Mouse (Mus musculus): ENCODE data around the gene Gsap.
"Not testable (repeated sequence)": the region's sequence is repeated elsewhere in the genome, so short reads cannot be mapped to it uniquely, and the experiment has no call there.

The Gsap gene

DNA sequence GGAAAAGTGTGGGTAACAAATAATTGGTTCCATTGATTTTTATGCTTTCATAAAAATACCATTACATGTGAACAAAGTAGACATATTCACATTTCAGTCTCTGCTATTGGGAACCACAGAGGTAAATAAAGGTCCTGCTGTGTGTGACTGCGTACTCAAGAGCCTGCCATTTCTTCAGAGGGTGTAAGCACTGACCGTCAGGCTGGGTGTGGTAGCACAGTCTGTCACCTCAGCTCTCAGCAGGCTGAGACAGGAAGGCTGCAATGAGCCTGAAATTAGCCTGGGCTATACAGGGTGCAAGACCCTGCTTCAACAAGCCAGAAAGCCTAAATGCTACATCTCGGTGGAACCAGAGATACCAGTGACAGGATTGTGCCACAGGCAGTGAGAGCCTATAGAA is 114.0 kb downstream of the Gsap start:
- in situ Hi-C loops (cut with MboI; ENCODE audit: low sequenced_read_pairs), result no loop called here

DNA sequence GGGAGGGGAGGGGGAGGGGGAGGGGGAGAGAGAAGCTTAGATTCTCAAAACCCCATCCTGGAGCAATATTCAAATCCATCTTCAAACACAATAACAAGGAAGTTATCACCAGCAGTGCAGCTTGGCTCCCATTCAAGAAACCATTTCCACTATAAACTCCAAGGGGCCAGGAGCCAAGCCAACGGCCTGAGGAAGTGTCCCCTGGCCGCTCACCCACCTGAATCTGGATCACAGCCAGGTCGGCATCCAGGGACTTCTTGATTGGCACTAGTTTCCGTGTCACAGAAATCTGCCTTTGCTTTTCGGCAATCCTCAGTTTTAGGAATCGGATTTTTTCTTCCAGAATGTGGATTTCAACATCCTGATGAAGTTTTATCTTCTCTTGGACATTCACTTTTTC is 115.0 kb downstream of the Gsap start:
- in situ Hi-C loops (cut with MboI; ENCODE audit: low sequenced_read_pairs), result no loop called here

DNA sequence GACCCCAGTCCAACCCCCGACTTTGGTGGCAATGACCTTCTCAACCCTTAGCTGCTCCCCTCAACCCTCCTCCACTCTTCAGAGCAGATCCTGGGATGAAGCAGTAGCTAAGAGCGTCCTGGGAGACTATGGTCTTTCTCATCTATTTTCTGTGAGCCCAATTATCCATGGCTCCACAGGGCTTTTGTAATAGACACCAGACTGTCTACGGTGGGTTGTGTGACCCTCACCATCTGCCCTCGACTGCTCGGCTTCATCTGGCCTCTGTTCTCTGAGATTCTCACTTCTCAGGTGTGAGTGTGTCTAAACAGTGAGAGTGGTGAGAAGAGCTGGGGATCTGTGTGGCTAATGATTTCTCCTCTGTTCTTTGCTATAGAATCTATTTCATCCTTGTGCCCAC is 121.1 kb downstream of the Gsap start:
- in situ Hi-C loops (cut with MboI; ENCODE audit: low sequenced_read_pairs), result no loop called here

DNA sequence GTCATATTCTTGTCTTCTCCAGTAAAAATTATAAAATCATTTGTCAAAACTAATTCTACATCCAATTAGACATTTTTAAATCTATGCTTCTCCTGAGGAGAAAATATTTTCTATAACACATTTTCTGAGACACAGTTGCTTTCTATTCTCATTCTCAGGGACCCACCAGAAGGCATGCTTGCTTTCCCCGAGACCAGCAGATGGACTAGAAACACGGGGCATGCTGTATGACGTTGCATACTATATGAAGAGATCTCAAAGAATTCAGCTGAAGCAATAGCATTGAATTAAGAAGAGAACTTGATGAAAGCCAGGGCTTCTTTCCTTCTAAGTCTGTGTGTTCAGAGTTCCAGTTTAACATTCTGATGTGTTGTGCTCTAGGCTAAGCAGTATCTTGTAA is 128.6 kb downstream of the Gsap start:
- in situ Hi-C loops (cut with MboI; ENCODE audit: low sequenced_read_pairs), result no loop called here

DNA sequence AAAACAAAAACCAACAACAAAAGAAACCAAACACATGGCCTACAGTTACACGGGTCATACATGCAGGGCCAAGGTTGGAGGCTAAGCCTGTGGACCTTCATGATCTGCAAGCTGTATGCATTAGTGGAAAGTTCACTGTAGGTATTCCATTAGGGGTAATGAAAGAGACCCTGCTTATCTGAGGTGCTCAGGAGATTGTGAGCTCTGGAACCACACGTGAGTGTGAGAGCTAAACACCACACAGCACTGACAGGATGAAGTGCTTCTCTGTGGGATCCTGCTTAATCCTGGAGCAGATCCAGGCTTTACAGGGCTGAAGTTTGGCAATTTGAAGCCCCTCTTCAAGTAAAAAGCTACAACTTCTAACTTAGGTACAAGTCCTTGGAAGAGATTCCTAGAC is 134.1 kb downstream of the Gsap start:
- in situ Hi-C loops (cut with MboI; ENCODE audit: low sequenced_read_pairs), result loop anchor here (10.0 kb wide), 1 partner anchor 95 kb away; no protein-coding TSS in a partner anchor

DNA sequence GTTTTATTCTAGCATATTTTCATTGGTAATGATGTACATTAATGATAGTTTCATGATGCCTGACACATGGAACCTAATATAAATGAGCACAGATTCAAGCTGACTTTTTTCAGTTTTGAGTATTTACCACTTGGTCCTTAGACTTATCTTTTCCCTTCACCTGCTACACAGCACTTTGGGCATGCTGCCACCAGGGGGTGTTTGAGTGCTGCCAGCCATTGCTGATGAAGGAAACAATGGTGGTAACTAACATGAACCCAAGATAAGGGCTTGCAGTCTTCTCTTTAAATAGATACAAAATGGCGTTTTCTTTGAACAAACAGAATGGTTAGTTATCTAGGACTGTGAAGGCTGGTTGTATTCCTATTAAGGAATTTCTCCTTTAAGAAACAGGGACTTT is 140.4 kb downstream of the Gsap start:
- in situ Hi-C loops (cut with MboI; ENCODE audit: low sequenced_read_pairs), result loop anchor here (10.0 kb wide), 1 partner anchor 88 kb away; no protein-coding TSS in a partner anchor

DNA sequence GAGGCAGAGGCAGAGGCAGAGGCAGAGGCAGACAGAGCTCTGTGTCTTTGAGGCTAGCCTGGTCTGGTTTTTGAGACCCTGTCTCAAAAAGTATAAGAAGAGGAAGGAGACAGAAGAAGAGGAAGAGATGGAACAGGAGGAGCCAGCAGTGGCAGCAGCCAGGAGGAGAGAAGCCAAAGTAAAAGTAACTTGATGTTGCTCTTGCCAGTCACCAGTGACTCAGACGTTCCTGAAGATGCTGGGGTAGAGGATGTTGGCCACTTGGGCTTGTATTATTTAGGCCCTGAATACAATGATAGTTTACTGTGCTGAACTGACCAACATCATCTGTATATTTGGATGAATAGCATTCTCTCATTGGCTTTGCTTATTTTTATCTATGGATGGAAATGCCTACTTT is 142.5 kb downstream of the Gsap start:
- in situ Hi-C loops (cut with MboI; ENCODE audit: low sequenced_read_pairs), result loop anchor here (10.0 kb wide), 1 partner anchor 86 kb away; no protein-coding TSS in a partner anchor

DNA sequence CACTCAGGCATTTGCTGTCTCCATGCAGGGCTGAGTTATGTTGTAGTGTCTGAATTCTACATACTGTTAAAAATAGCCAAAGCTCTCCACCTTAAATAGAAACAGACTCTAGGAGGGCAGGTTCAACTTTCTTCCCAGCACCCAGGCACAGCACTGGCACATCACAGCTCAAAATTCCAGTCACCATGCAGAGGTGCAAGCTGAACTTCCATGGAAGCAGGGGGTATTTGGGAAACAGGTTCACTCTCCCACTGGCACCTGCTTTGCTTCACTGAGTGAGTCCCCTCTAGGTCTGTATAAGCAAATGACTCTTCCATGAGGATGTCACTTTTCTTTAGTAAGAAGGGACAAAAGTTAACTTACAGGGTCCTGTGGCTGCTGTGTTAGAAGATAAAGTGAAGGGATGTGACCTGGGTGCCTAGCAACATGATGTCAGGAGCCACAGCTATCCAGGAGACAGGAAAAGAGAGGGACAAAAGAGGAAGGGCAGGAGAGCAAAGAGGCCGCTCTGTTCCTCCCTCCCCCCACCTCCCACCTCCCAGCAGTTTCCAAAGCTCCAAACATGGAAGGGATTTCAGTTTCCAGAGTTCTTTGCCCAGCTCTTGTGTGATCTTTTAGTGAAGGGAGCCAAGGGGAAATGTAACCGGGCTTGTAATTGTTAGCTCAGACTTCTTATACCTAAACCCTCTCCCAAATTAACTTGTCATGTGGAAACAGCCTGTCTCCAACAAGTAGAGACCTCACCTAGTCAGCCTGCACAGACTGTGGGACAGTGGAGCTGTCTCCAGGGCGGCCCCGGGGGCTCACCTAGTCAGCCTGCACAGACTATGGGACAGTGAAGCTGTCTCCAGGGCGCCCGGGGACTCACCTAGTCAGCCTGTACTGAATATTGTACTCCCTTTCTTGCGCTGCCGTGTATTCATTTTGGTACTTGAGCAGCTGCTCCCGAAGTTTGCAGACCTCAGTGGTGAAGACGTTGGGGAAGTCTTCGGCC is 143.9 kb downstream of the Gsap start:
- in situ Hi-C loops (cut with MboI; ENCODE audit: low sequenced_read_pairs), result loop anchor here (10.0 kb wide), 1 partner anchor 85 kb away; no protein-coding TSS in a partner anchor

DNA sequence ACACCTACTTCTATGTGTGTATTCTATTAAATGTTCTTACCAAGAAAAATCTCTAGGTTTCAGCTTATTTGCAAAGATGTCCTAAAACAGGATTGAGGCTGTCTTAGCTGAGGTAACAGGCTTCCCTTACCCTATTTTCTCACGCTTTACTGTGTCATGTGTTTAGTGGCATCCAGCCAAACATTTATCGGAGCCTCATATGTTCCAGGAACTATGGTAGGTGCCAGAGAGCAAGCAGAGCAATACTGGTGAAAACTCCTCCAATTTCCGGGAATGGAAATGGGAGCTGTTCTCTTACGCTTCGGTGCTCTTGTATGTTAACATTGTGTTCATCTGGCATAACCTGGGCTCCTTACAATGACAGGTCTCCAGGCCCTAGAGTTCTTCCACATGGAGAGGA is 145.6 kb downstream of the Gsap start:
- in situ Hi-C loops (cut with MboI; ENCODE audit: low sequenced_read_pairs), result no loop called here

DNA sequence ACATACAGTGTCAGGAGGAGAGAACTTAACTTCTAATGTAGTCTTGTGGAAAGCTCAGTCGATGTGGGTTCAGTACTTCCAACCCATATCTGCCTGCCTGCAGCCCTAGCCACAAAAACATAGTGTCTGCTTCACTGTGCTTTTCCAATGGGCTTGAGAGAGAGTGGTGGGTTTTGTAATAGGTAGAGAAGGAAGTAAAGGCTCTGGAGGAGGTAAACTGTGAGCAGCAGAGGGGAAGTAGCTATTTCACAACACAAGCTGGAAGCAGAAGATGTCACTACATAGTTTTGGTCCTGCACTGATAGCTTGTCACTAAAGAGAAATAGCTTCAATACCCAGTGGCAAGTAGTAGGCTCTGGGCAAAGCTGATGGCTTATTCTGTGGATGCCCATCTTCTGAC is 146.1 kb downstream of the Gsap start:
- in situ Hi-C loops (cut with MboI; ENCODE audit: low sequenced_read_pairs), result no loop called here

DNA sequence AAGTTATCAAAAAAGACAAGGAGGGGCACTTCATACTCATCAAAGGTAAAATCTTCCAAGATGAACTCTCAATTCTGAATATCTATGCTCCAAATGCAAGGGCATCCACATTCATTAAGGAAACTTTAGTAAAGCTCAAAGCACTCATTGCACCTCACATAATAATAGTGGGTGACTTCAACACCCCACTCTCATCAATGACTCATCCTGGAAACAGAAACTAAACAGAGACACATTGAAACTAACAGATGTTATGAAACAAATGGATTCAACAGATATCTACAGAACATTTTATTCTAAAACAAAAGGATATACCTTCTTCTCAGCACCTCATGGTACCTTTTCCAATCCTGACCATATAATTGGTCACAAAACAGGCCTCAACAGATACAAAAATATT is 156.2 kb downstream of the Gsap start:
- in situ Hi-C loops (cut with MboI; ENCODE audit: low sequenced_read_pairs), result not testable (repeated sequence)

DNA sequence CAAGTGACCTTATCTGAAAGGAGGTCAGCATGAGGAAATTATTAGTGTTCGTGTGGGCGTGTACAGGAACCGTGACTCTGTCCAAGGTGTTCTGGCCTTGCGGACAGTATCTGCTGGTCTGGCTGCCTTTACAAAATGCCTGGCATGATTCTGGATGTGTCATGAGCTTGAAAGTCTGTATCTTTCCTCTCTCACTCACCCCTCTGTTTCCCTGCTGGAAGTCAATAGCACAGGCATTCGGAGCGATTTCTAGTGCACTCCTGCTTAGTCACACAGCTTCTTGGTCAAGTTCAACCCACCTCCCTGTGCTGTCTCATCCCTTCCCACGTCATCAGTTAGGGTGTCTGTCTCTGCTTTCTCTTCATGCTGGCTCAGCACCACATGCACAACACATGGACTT is 162.3 kb downstream of the Gsap start:
- in situ Hi-C loops (cut with MboI; ENCODE audit: low sequenced_read_pairs), result no loop called here

DNA sequence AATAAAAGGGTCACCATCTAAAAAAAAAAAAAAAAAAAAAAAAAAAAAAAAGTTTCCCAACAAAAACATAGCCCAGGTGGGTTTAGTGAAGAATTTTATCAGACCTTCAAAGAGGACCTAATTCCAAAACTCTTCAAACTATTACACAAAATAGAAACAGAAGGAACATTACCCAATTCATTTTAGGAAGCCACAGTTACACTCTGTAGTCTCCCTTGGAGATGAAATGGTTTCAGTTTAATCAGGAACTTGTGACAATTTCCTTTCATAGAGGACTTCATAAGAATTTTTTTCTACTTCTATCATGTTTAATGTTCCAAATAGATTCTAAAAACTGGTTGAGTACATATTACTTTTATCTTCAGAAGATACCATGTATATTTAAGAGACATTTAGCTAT is 165.6 kb downstream of the Gsap start:
- in situ Hi-C loops (cut with MboI; ENCODE audit: low sequenced_read_pairs), result no loop called here

DNA sequence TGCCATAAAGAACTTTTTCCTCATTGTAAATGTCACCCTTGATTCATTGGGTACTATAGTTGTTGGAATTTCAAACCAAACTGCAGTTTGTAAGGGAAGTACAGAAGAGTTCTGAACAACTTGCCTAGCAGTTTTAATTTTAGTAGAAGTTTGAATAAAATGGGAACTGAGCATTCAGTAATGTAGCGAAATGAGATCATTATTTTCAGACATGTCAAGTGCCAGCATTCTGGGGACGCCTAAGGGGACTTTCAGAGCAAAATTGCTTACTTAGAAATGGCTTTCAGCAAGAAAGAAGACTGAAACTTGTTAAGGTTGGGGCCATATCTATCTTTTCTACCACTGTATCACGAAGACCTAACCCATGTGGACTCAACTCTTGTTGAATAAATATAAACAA is 172.6 kb downstream of the Gsap start:
- in situ Hi-C loops (cut with MboI; ENCODE audit: low sequenced_read_pairs), result no loop called here

DNA sequence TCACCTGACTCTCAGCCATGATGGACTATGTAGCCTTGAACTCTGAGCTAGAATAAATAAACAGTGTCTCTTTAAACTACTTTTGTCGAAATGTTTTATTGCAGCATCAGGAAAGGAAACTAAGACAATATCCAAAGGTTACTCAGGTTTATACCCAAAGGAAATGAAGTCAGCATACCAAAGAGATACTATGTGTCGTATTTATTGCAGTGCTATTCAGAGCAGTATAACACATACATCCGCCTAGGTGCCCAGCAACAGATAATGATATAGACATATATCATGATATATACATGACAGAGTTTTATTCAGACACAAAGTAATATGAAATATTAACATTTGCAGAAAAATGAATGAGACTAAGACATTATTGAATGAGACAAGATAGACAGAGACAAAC is 177.3 kb downstream of the Gsap start:
- in situ Hi-C loops (cut with MboI; ENCODE audit: low sequenced_read_pairs), result no loop called here
